Mouse (Mus musculus) granulocyte monocyte progenitor cell, adult 5-6 weeks (primary cell): ENCODE results near the gene Med28. TPM values are rescaled to one million over a fixed set of nuclear protein-coding genes. Genes with fewer than 3 reads are reported as not detected.

ENCODE experiments used
- ATAC-seq: replicated peaks from 2 replicates; pipeline ENCODE4 v1.8.0; 2016; ENCODE audit warnings: mild to moderate bottlenecking, moderate TSS enrichment, inconsistent platforms; ENCODE audit not compliant: poor library complexity, severe bottlenecking
- total RNA-seq, 2 experiments: library from RNA; stranded (forward) in 1 of 2; stranded (reverse) in 1 of 2; fragments of 200-712, 200-1000 nt in 1 of 2; fragments of >200 nt in 1 of 2; fragmentation: Nextera tagmentation in 1 of 2; gene quantifications; 2 replicates each; pipeline ENCODE4 v1.2.3; 2014 to 2017

The Med28 gene
- total RNA-seq (2014; fragmentation: Nextera tagmentation) (78.5 and 86.0 TPM in 2 replicates), total RNA-seq (2017) (48.9 and 57.0 TPM in 2 replicates)

- ATAC-seq, result peak; percentile 87
These were observed at the start of gene Med28 for GRCm38 (mm10) chr5:45519960-45520808. Gene Med28, plus strand, starts transcription at chr5:45520229.

GRCm38 (mm10) chr5:45472880-45473450, 47.1 kb upstream of the Med28 start:
- ATAC-seq, result no peak

DNA sequence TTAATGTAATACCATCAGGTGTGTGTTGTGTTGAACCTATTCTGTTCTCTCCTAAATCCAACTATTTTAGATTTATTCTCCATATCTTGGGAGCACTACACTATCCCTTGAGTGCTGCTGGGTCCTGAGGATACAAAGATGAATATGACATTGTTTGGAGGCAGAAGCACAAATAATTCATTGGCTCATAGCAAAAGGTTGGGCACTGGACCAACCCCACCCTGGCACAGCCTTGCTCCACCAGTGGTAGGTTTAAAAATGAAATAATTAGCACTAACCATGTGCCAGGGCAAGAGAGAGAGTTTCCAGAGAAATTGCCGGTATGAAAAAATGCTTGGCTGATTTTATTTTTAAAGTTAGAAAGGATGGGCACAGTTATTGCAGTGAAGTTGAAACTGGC, 46.5 kb upstream of the Med28 start:
- ATAC-seq, result no peak

DNA sequence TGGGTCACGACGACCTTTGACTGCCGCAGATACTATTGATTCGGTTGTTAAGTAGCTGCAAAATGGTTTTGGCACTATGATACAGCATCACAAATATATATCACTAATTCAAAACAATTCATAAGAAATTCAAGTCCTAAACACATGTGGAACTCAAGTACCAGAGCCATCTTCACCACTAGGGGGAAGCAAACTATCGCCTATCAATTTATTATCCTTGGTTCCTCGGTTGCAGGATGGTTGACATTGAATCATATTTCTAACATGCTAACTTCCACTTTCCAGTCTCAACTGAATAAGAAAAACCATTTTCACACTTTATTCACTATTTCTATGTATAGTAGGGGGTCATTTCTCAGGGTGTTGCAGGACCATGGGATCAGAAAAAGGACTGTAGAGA, 45.8 kb upstream of the Med28 start:
- peak; percentile 85 for ATAC-seq

DNA sequence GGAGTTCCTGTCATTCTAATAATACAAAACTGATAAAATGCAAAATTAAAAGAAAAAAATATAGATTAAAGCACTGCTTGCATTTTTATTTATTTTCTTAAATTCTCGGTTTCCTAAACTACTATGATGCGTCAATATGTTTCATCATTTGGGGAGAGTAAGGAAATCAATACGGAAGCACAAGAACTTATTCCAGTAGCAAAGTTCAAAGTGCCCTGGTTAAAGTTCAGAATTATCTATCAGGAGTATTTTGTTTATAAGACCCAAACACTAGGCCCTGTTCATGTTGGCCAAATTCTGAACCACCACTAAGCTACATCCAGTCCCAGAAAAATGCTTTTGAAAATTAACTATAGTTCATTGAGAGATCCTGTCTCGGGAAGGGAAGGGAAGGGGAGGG, 45.3 kb upstream of the Med28 start:
- no peak for ATAC-seq

DNA sequence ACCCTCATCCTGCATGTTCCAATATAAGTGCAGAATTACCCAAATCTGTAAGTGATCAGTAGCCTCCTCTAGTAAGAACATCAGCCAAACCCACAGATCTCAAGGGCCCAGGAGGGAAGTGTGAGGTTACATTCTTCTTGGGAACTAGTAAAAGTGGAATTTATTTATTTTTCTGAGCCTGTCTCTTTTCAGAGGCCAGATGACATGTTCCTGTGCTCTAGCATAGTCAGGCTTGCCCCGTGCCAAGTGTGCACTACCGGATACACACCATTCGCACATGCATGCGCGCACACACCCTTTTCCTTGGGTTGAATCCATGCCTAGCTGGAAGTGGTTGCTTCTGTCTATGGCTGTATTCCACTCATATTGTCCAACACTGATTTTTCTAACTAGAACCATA, 44.3 kb upstream of the Med28 start:
- ATAC-seq, result no peak

- no peak for ATAC-seq
These were observed 43.7 kb upstream of the Med28 start for GRCm38 (mm10) chr5:45476288-45476687.

- ATAC-seq, result no peak
These were observed 42.4 kb upstream of the Med28 start for GRCm38 (mm10) chr5:45477601-45478000.

DNA sequence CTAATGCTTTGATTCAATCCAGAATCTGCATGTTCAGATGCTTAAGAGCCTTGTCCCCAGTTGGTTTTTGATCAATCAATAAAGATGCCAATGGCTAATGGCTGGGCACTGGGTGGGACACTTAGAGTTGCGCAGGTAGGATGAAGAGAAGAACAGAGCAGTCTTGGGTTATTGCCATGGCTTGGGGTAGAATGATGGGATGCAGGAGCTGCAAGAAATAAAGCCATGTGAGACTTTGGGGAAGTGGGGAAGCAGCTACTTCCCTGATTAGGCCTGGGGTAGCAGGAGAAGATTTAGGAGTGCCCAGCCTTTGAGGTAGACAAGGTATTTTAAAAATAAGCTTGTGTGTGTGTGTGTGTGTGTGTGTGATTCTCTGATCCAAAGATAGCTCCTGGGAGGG, 40.0 kb upstream of the Med28 start:
- no peak for ATAC-seq

DNA sequence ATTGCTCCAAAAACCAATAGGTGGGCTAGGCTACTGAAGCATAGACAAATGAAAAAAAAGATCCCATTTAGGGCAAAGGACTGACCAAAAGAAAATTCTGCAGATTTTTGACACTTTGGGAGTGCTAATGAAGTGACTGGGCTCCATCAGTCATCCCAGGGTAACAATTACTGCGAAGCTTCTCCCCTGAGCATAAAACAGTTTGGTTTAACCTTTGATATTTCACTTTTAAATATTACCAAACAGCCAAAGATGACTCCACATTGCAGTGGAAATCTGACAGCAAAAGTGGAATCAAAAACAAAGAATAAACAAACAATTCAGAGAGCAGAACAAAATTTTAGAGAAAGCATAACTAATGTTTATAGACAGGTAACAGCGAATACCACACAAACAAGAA, 38.9 kb upstream of the Med28 start:
- ATAC-seq, result no peak

- no peak for ATAC-seq
These were observed 37.4 kb upstream of the Med28 start for GRCm38 (mm10) chr5:45482607-45483006.

- ATAC-seq, result no peak
These were observed 36.4 kb upstream of the Med28 start for GRCm38 (mm10) chr5:45483654-45484053.

DNA sequence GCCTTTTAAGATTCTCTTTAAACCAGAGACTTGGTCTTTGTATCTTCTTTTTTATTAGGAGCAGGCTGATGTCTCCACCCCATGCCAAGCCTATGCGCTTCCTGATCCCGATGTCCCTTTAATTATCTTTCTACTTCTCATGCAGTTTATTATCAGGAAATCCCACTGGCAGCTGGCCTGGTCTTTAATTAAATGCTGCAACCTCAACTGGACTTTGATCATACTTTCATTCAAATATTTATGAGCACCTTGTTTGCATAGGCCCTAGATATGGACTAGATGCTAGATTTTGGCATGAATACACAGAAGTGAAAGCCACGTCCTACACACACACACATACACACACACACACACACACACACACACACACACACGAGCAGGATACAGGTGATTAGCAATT, 28.3 kb upstream of the Med28 start:
- ATAC-seq, result no peak

- ATAC-seq, result peak; percentile 89
These were observed 26.6 kb upstream of the Med28 start, which contains the start of gene Lap3 for GRCm38 (mm10) chr5:45493191-45494092. Gene Lap3, plus strand, starts transcription at chr5:45493374.

- no peak for ATAC-seq
These were observed 25.8 kb upstream of the Med28 start for GRCm38 (mm10) chr5:45494093-45494755.

DNA sequence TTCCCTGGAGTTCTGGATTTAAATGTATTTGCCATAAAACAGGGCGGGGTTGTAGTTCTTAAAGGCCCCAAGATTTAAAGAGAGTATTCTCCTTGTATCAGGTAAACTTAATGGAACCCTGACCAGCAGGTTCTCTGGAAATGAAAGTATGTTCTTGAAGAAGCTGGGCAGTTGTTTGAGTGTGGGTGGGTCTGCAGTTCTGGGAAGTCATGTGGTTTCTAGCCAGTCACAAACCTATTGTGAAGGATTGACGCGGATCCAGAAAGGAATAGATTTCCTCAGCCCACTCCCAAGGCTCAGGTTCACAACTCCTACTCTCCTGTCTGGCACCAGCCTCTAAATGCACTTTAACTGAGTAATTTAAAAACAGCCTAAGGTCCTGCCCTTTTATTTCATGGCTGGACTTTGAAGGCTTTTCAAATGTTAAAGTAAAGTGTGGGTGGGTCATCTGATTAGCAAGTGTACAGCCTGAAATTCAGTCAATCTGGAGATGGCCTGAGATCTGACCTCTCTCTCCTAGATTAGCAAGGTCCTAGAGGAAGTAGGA, 24.5 kb upstream of the Med28 start:
- no peak for ATAC-seq

DNA sequence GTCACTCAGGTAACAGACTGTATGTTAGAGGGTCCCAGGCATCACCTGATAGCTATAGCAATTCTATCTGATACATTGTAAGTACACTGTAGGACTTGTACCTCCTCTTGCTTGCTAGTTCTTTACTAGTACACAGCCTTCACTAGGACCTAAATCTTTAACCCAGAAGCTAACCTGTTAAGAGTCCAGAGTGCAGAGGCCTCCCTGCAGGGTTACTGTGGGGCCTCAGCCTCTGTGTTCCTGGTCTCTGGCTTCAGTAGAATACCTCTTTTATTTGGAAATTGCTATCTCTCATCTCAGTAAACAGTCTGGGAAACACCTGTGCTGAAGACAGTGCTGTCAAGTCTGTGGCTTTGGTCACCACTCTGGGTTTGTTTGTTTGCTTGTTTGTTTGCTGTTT, 24.0 kb upstream of the Med28 start:
- ATAC-seq, result no peak

GRCm38 (mm10) chr5:45496479-45496878, 23.6 kb upstream of the Med28 start:
- no peak for ATAC-seq

GRCm38 (mm10) chr5:45496930-45497550, 23.0 kb upstream of the Med28 start:
- ATAC-seq, result no peak

DNA sequence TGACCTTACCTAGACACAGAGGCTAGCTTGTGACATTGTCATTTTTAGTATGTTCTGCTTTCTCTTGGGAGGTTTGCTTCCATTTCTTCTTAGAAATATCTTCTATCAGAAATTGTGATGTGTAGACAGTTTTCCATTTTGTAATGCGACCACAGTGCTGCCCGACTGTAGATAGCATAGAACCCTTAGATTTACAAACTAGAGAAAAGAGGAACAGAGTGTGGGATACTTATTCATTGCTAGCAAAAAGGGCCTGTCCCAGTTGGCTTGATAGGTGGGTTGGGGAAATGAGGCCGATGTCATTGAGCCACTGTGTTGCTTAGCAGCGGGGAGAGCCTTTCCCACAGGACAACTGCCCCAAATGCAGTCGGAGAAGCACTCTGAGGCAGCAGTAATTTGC, 22.5 kb upstream of the Med28 start:
- ATAC-seq, result no peak
